Mouse (Mus musculus) olfactory bulb, adult 2 months (tissue): ENCODE measurements around the gene Spta1.

Source experiments
- CTCF ChIP-seq: fragments of 200-500 bp; IDR thresholded peaks from 2 replicates; pipeline ENCODE4 v1.5.1; 2012; ENCODE audit warnings: low read depth, mild to moderate bottlenecking, low read length, moderate library complexity; ENCODE audit not compliant: insufficient read depth
- POLR2A ChIP-seq: fragments of 200-500 bp; IDR thresholded peaks from 2 replicates; pipeline ENCODE4 v1.6.1; 2012; ENCODE audit warnings: mild to moderate bottlenecking, low read depth, low read length, moderate library complexity; ENCODE audit not compliant: insufficient read depth

DNA sequence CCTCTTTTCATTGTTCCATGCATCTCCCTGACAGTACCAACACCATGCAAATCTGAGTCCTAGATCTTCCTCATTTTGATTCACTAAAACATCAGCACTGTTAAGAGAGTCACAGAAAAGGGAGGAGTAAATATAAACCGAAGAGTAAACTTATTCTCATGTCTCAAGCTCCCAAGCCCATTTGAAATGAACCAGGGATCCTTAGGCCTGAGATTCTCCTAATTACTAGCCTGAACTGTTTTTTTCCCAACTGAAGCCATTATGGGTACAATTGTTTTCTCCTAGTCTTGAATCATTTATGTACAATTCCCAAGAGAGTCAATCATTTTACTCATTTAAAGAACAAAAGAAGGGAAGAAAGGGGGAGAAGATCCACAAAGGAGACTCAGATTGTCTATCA lies 17.2 kb upstream of the Spta1 start, which contains the start of gene Olfr420:
- TF ChIP-seq CTCF (no peak), POLR2A (no peak)
